Mouse (Mus musculus) hindbrain, embryonic 12.5 days (tissue): ENCODE measurements around the gene Picalm. TPM values are rescaled to one million over a fixed set of nuclear protein-coding genes. Genes with fewer than 3 reads are reported as not detected.
A peak's percentile ranks its signal among the peaks of the same experiment; 100 is the strongest.

Experiments used
- ATAC-seq: fragments of 200-750 bp; cut with Nextera tagmentation; 2 replicates; pipeline ENCODE4 v1.8.0; 2017; ENCODE audit warnings: moderate TSS enrichment; ENCODE audit not compliant: low FRiP score
- H3K27ac ChIP-seq: fragments of 300-500 bp; sonication (generic); 2 replicates; pipeline ENCODE4 v1.5.1; 2016; ENCODE audit warnings: mild to moderate bottlenecking
- H3K27me3 ChIP-seq: fragments of 300-500 bp; sonication (generic); 2 replicates; pipeline ENCODE4 v1.6.1; 2016; ENCODE audit warnings: mild to moderate bottlenecking
- H3K36me3 ChIP-seq: fragments of 300-500 bp; sonication (generic); 2 replicates; pipeline ENCODE4 v1.6.1; 2016; ENCODE audit warnings: mild to moderate bottlenecking
- H3K4me1 ChIP-seq: fragments of 300-500 bp; sonication (generic); 2 replicates; pipeline ENCODE4 v1.6.1; 2016
- H3K4me2 ChIP-seq: fragments of 300-500 bp; sonication (generic); replicated peaks from 2 replicates; pipeline ENCODE4 v1.6.1; 2016; ENCODE audit warnings: mild to moderate bottlenecking
- H3K4me3 ChIP-seq: fragments of 300-500 bp; sonication (generic); 2 replicates; pipeline ENCODE4 v1.5.1; 2016; ENCODE audit warnings: mild to moderate bottlenecking
- H3K9ac ChIP-seq: fragments of 300-500 bp; sonication (generic); 2 replicates; pipeline ENCODE4 v1.6.1; 2016; ENCODE audit warnings: mild to moderate bottlenecking, moderate library complexity
- H3K9me3 ChIP-seq: fragments of 300-500 bp; sonication (generic); replicated peaks from 2 replicates; pipeline ENCODE4 v1.6.1; 2016; ENCODE audit warnings: mild to moderate bottlenecking
- whole genome bisulfite sequencing: fragments of 180-500 bp; shearing (Covaris S2); methylation state at CpG from one replicate; pipeline ENCODE4 v1.1.7; 2016; 5-methylcytosine and 5-hydroxymethylcytosine counted together
- polyA plus RNA-seq: library from polyadenylated mRNA; unstranded; fragments of >200 nt; fragmentation: Nextera tagmentation; extraction: Ambion mirVana; gene quantifications from 2 replicates; pipeline ENCODE4 v1.2.1, GENCODE M21; 2016

The Picalm gene
- polyA plus RNA-seq, 1 experiment from 2014 or later: 44.8 TPM

DNA sequence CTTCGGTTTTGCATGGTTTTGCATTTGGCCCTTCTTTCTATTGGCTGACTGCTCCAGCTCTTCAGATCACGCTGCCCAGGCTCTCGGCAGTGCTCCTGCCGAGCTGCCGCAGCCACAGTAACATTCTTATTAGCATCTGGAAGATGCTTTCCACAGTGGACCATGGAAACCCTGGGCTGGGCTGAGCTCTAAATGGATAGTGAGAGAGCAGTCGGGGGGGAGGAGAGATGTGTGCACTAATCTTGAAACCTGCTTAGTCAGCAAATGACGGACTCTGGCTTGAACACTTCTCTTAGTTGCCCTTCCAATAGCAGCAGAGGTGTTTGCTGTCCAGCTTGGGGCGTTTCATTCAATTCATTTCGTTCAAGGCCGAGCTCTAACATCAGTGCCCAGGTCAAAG, 30.8 kb upstream of the Picalm start:
- WGBS: 32% methylated on average over 10 of the region's 10 CpGs
- Histone ChIP-seq H3K4me1 (peaks cover 5% of the 10 kb centered on the region; the same call in 1 of the 2 replicates), H3K9ac (no peak overlapping the region), H3K9me3 (no peaks in the 10 kb centered on the region), H3K36me3 (no peaks in the 10 kb centered on the region), H3K4me3 (no peak overlapping the region), H3K27me3 (no peaks in the 10 kb centered on the region), H3K27ac (no peak overlapping the region), H3K4me2 (peak overlapping the region; percentile 26)
- no peak for ATAC-seq

DNA sequence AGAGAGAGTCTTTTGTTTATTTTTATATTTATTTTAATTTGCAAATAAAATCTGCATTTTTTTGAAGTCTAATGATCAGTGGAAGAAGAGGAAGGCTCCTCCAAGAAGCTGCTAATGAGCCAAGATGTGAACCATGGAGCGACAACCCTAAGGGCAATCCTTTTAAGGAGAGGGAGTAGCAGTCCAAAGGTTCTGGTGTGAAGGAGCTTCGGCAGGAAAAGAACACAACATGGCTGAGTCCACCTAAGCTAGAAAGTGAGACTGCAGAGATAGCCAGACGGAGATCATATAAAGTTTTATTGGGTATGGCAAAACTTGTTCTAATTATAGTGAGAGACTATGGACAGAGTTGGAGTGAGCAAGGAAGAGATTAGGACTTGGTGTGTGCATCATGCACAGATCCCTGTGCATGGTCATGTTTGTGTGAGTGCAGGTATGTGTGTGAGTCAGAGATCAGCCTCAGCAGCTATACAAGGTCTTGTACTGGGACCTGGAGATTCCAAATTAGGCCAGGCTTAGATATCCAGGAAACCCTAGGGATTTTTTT, 29.3 kb upstream of the Picalm start:
- no peak for ATAC-seq
- Histone ChIP-seq H3K4me3 (no peak overlapping the region), H3K36me3 (no peaks in the 10 kb centered on the region), H3K27ac (no peak overlapping the region), H3K4me2 (no peak overlapping the region), H3K9ac (no peak overlapping the region), H3K4me1 (peaks cover 5% of the 10 kb centered on the region; the same call in 1 of the 2 replicates), H3K27me3 (no peaks in the 10 kb centered on the region), H3K9me3 (no peaks in the 10 kb centered on the region)
- WGBS: 81% methylated on average over 3 of the region's 3 CpGs

DNA sequence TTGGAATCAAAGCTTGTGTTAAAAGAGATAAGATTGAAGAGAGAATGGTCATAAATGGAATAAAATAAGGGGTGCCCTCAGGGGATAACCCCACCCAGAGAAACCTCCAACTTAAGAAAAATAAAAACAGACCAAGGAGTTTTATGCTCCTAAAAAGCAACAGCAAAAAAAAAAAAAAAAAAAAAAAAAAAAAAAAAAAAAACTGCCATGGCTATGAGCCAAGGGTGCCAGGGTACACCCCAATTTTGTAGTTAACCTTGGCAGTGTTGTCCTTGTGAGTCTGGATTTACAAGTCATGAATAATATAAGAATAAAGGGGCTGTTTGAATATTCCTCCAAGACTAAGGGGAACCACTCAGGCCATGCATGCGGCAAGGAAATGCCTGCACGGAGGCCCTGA, 13.9 kb upstream of the Picalm start:
- ATAC-seq: no peak
- H3K36me3 ChIP-seq: no peaks in the 10 kb centered on the region
- 98% methylated on average over 2 of the region's 2 CpGs for WGBS
- H3K27ac ChIP-seq: no peak overlapping the region
- H3K4me2 ChIP-seq: no peak overlapping the region
- no peaks in the 10 kb centered on the region for H3K4me1 ChIP-seq
- H3K27me3 ChIP-seq: no peaks in the 10 kb centered on the region
- no peaks in the 10 kb centered on the region for H3K9me3 ChIP-seq
- no peak overlapping the region for H3K4me3 ChIP-seq
- H3K9ac ChIP-seq: no peak overlapping the region

DNA sequence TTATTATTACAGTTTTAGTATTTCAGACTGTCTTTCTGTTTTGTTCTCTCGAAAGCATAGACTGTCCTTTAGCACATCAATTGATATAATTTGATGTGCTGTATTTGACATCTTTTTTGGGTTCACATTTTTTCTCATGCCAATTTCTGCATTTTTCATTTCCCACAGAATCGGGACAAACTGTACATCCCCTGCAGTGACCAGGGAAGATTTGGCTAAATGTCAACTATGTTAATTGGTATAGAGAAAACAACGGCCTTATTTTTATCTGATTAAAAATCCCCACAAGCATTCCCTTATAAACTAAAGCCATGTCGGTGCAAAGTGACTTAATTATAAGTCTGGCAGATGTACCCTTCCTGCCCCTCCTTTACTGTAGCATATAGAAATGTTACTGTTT, 9.9 kb upstream of the Picalm start:
- 76% methylated on average over 4 of the region's 4 CpGs for WGBS
- no peak overlapping the region for H3K9ac ChIP-seq

DNA sequence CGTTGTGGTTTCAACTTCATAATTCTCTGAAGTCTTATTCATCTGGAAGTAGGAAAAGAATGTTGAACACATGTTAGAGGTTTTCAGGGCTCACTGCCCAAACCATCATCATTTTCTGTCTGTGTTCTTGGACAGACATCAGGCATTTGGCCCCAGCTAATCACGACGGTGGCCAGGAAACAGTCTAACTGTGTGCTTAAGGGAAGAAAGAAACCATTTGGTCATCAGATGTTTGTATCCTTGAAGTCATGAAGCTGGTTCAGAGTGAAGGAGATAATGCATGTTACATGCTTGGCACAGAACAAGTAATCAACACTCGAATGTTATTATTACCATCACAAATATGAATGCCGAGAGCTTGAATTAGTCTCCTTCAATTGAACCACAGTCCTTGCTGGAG, 5.0 kb upstream of the Picalm start:
- Histone ChIP-seq H3K27ac (no peak overlapping the region), H3K27me3 (no peaks in the 10 kb centered on the region), H3K4me3 (no peak overlapping the region), H3K9ac (no peak overlapping the region), H3K36me3 (no peaks in the 10 kb centered on the region), H3K4me2 (no peak overlapping the region), H3K4me1 (peaks cover 6% of the 10 kb centered on the region; the same call in 1 of the 2 replicates), H3K9me3 (no peaks in the 10 kb centered on the region)
- 91% methylated on average over 5 of the region's 5 CpGs for WGBS
- no peak for ATAC-seq

More for the DNA sequence above, 9.9 kb upstream of the Picalm start:
- Histone ChIP-seq H3K9me3 (no peaks in the 10 kb centered on the region), H3K4me1 (no peaks in the 10 kb centered on the region), H3K4me2 (no peak overlapping the region), H3K36me3 (no peaks in the 10 kb centered on the region), H3K4me3 (no peak overlapping the region), H3K27ac (no peak overlapping the region), H3K27me3 (no peaks in the 10 kb centered on the region)
- ATAC-seq: no peak

DNA sequence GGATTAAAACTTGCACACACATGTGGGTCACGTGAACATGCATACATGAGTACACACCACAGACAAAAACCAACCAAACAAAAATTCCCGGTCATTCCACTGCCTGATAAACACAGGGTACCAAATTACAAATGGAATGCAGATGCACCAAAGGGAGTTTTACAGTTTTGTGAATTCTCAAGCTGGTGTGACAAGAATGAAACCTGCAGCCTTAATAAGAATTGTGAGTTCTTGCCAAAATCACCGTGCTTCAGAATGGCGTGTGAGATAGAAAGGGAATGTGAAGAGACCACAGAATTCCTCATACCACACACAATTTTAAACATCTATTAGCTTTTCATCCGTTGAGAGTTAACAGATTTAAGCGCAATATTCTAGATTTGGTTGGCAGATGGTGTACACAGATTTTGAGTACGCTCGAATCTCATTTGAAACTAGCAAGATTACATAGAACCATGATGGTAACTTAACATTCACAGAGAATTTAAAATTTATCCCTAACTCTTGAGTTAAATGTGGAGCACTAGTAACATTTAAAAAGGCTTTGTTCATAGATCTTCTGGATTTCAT, 1.3 kb upstream of the Picalm start:
- H3K36me3 ChIP-seq: no peaks in the 10 kb centered on the region
- H3K4me2 ChIP-seq: peak overlapping the region; percentile 53
- no peaks in the 10 kb centered on the region for H3K27me3 ChIP-seq
- H3K4me3 ChIP-seq: peak overlapping the region; percentile 95
- peak overlapping the region; percentile 98; the same call in 1 of the 2 replicates for H3K9ac ChIP-seq
- peak overlapping the region; percentile 96 for H3K27ac ChIP-seq
- WGBS: 79% methylated on average over 8 of the region's 8 CpGs
- peaks cover 17% of the 10 kb centered on the region for H3K4me1 ChIP-seq
- no peaks in the 10 kb centered on the region for H3K9me3 ChIP-seq
- no peak for ATAC-seq

DNA sequence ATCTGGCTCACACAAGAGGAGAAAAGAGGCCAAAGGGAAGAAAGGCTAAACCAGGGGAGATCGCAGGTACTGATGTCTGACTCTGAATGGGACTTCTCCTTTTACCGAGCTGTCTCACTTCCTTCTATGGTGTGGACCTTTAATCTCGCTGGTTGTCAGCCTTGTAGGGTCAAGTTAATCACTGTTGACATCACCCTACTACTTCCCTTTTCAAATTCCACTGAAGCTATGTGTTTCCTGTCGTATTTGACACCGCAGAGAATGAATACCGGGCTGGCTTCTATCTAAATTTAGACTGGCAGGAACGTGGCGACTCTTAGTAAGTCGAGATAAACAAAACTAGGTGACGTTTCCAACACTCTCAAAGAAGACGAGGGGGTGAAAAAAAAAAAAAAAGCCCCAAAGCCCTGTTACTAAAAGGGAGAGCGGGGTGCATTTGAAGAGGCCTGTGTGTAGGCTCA, 712 bp upstream of the Picalm start:
- H3K27me3 ChIP-seq: no peaks in the 10 kb centered on the region
- peak overlapping the region; percentile 96 for H3K27ac ChIP-seq
- H3K4me2 ChIP-seq: peak overlapping the region; percentile 53
- 1% methylated on average over 12 of the region's 12 CpGs for WGBS
- peak overlapping the region; percentile 95 for H3K4me3 ChIP-seq
- no peaks in the 10 kb centered on the region for H3K36me3 ChIP-seq
- no peaks in the 10 kb centered on the region for H3K9me3 ChIP-seq
- no peak; the same call in 1 of the 2 replicates for ATAC-seq
- H3K9ac ChIP-seq: peak overlapping the region; percentile 98
- H3K4me1 ChIP-seq: peaks cover 17% of the 10 kb centered on the region

DNA sequence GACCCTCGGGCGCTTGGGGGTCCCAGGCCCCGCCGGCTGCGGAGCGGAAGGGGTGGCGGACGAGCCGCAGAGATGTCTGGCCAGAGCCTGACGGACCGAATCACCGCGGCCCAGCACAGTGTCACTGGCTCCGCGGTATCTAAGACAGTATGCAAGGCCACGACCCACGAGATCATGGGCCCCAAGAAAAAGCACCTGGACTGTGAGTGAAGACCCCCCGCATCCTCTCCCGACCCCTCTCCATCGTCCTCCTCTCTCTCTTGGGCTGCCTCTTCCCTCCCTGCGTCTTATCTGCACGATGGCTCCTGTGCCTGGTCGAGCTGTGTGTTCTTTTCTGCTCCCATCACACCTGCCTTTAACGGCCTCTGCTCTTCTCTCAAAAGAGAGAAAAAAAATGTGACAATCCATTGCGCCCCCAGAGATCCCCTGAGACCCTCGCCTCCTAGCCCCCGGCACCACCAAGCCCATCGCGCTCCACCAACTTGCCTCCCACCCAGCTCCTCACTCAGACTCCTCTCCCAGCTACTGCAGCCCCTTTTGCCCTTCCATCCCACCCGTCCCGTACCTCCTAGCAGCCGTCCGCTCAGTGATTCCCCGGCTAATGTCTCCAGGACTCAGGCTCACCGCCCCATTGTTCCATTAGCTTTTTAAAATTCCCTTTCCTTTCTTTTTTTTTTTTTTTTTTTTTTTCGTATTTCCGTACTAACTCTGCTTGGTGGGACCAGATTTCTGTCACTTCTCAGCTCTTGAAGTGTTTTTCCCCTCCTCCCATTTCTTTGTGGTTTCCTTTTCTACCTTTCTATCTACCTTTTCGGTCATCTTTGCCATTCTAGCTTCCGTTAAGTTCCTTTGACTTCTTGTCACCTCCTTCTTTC, 725 bp downstream of the Picalm start:
- peaks cover 17% of the 10 kb centered on the region for H3K4me1 ChIP-seq
- H3K4me3 ChIP-seq: peak overlapping the region; percentile 95
- under 1% methylated on average over 37 of the region's 39 CpGs for whole genome bisulfite sequencing
- peak overlapping the region; percentile 96 for H3K27ac ChIP-seq
- H3K9me3 ChIP-seq: no peaks in the 10 kb centered on the region
- ATAC-seq: peak; percentile 77
- peak overlapping the region; percentile 98 for H3K9ac ChIP-seq
- H3K27me3 ChIP-seq: no peaks in the 10 kb centered on the region
- peak overlapping the region; percentile 88 for H3K4me2 ChIP-seq
- no peaks in the 10 kb centered on the region for H3K36me3 ChIP-seq

DNA sequence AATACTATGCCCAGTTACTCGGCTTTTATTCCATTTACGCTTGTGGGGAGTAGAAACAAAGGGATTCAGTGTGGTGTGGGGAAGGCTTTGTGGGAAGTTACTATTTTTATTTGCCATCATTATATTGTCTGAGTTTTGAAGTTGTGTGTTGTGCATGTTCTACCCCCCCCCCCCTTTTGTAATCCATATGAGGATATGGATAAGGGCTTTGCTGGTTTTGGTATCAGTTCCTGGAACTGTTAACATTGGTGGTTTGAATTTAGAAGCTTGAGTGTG, 1.3 kb downstream of the Picalm start:
- no peak for ATAC-seq

DNA sequence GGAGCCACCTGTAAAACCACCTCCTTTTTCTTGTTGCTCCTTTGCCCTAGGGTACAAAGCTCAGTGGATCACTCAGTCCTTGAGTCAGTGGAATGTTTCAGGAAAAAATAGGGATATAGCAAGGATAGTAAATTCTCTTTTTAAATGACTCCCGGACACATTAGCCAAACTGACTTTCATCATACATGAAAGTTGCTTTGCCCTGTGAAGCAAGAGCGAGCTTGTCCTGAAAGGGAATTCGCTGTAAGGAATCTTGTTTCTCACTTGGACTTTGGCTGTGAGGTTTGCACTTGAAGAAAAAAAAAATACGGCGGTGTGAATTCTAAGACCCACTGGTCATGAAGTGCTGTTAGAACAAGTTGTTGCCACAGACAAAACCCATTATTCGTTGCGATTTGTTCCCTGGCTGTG, 1.8 kb downstream of the Picalm start:
- Histone ChIP-seq H3K4me1 (peaks cover 17% of the 10 kb centered on the region), H3K36me3 (no peaks in the 10 kb centered on the region), H3K4me3 (peak overlapping the region; percentile 95), H3K4me2 (peak overlapping the region; percentile 88), H3K27me3 (no peaks in the 10 kb centered on the region), H3K9me3 (no peaks in the 10 kb centered on the region), H3K27ac (no peak overlapping the region), H3K9ac (peak overlapping the region; percentile 98)
- ATAC-seq: no peak
- 12% methylated on average over 7 of the region's 7 CpGs for WGBS

More for the DNA sequence above, 1.3 kb downstream of the Picalm start:
- H3K4me3 ChIP-seq: peak overlapping the region; percentile 95
- H3K27me3 ChIP-seq: no peaks in the 10 kb centered on the region
- peak overlapping the region; percentile 35; the same call in 1 of the 2 replicates for H3K27ac ChIP-seq
- H3K36me3 ChIP-seq: no peaks in the 10 kb centered on the region
- H3K9ac ChIP-seq: peak overlapping the region; percentile 98
- 0% methylated on average over 2 of the region's 2 CpGs for WGBS
- peaks cover 17% of the 10 kb centered on the region for H3K4me1 ChIP-seq
- no peaks in the 10 kb centered on the region for H3K9me3 ChIP-seq
- peak overlapping the region; percentile 88 for H3K4me2 ChIP-seq

DNA sequence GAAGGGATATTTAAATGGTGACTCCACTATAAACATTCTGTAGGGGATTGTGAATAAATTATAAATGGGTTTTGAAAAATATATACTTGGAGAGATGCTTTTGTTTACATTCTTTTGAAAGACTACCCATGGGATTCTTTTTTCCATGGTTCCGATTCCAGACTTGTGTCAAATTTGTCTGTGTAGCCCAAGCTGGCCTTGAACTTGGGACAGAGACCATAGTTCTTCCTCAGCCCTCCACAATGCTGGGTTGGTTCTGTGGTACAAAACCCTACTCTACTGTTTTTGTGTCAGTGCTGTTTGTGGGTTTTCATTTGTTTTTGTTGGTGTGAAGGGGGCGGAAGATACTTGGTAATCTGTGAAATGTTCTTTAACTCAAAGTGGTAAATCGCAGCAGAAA, 2.3 kb downstream of the Picalm start:
- no peak for ATAC-seq
- WGBS: 71% methylated on average over 3 of the region's 3 CpGs

DNA sequence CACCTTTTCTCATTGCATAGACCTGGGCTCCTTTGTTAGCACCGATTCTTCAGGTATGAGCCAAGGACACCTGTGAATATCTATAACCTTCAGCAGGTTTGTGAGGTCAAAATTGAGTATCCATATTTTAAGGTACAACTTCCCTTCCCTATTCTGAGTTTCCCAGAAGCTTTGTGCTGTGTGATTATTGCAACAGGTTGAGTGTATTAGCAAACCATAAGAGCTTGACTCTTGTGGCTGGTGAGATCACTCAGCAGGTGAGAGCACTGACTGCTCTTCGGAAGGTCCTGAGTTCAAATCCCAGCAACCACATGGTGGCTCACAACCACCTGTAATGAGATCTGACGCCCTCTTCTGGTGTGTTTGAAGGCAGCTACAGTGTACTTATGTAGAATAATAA, 6.7 kb downstream of the Picalm start:
- WGBS: 89% methylated on average over 3 of the region's 3 CpGs
- no peak for ATAC-seq
- Histone ChIP-seq H3K27ac (no peak overlapping the region), H3K4me1 (peaks cover 11% of the 10 kb centered on the region), H3K9ac (no peak overlapping the region), H3K27me3 (no peaks in the 10 kb centered on the region), H3K36me3 (no peaks in the 10 kb centered on the region), H3K9me3 (no peaks in the 10 kb centered on the region), H3K4me2 (no peak overlapping the region), H3K4me3 (no peak overlapping the region)

More for the DNA sequence above, 2.3 kb downstream of the Picalm start:
- Histone ChIP-seq H3K4me1 (peaks cover 17% of the 10 kb centered on the region), H3K27me3 (no peaks in the 10 kb centered on the region), H3K4me3 (peak overlapping the region; percentile 95), H3K9ac (peak overlapping the region; percentile 98), H3K36me3 (no peaks in the 10 kb centered on the region), H3K27ac (no peak overlapping the region), H3K4me2 (peak overlapping the region; percentile 88), H3K9me3 (no peaks in the 10 kb centered on the region)
